Mouse (Mus musculus) lung, postnatal 0 days (tissue): ENCODE data around the gene Eif4g3.

ENCODE experiments used
- CTCF ChIP-seq: IDR thresholded peaks from 2 replicates; pipeline ENCODE4 v1.5.1; 2016; ENCODE audit warnings: antibody characterized with exemption, mild to moderate bottlenecking
- EP300 ChIP-seq: IDR thresholded peaks from 2 replicates; pipeline ENCODE4 v1.6.1; 2016; ENCODE audit warnings: antibody characterized with exemption, mild to moderate bottlenecking, control low read depth

GRCm38 (mm10) chr4:138041566-138042256, 48.9 kb downstream of the Eif4g3 start:
- TF ChIP-seq CTCF (no peak), EP300 (no peak)
